Mouse (Mus musculus) MEL (cell line): ENCODE results near the gene Ppp1r37.

Source experiments
- CTCF ChIP-seq, 3 experiments: IDR thresholded peaks in 2 of 3; conservative IDR thresholded peaks in 1 of 3; 2 replicates each; pipeline ENCODE4 v1.5.1; 2011 to 2012; ENCODE audit warnings: low read length in 3 of 3, low read depth in 2 of 3, mild to moderate bottlenecking in 2 of 3, improper control_type of control experiment in 1 of 3, inconsistent platforms in 1 of 3, mixed read lengths in 1 of 3, moderate library complexity in 1 of 3; ENCODE audit not compliant: control insufficient read depth in 1 of 3, insufficient read depth in 1 of 3, poor library complexity in 1 of 3, severe bottlenecking in 1 of 3
- MAZ ChIP-seq: IDR thresholded peaks from 2 replicates; pipeline ENCODE4 v1.6.1; 2012; ENCODE audit warnings: low read depth, mild to moderate bottlenecking, inconsistent platforms, low read length, improper control_type of control experiment
- NRF1 ChIP-seq: IDR thresholded peaks from 2 replicates; pipeline ENCODE4 v1.6.1; 2014; ENCODE audit warnings: low read depth, mild to moderate bottlenecking, inconsistent platforms, low read length, improper control_type of control experiment, moderate library complexity; ENCODE audit not compliant: poor library complexity, insufficient read depth, severe bottlenecking
- POLR2A ChIP-seq, 2 experiments: IDR thresholded peaks; 2 replicates each; pipeline ENCODE4 v1.6.1; 2011 to 2012; ENCODE audit warnings: low read length in 2 of 2, mild to moderate bottlenecking in 2 of 2, control low read depth in 1 of 2, improper control_type of control experiment in 1 of 2, low read depth in 1 of 2, moderate library complexity in 1 of 2; ENCODE audit not compliant: control insufficient read depth in 1 of 2, insufficient read depth in 1 of 2, poor library complexity in 1 of 2
- RAD21 ChIP-seq: IDR thresholded peaks from 2 replicates; pipeline ENCODE4 v1.6.1; 2011; ENCODE audit warnings: mild to moderate bottlenecking, low read depth, low read length, improper control_type of control experiment
- RCOR1 ChIP-seq: IDR thresholded peaks from 2 replicates; pipeline ENCODE4 v1.6.1; 2012; ENCODE audit warnings: low read depth, mild to moderate bottlenecking, inconsistent platforms, low read length, improper control_type of control experiment
- SMC3 ChIP-seq: IDR thresholded peaks from 2 replicates; pipeline ENCODE4 v1.6.1; 2011; ENCODE audit warnings: low read depth, low read length, improper control_type of control experiment
- TBP ChIP-seq: IDR thresholded peaks from 2 replicates; pipeline ENCODE4 v1.8.0; 2011; ENCODE audit warnings: low read depth, low read length, improper control_type of control experiment
- ZC3H11A ChIP-seq: IDR thresholded peaks from 2 replicates; pipeline ENCODE4 v1.6.1; 2012; ENCODE audit warnings: low read depth, mild to moderate bottlenecking, inconsistent platforms, low read length, improper control_type of control experiment
- ZKSCAN1 ChIP-seq: IDR thresholded peaks from 2 replicates; pipeline ENCODE4 v1.6.1; 2012; ENCODE audit warnings: low read depth, mild to moderate bottlenecking, inconsistent platforms, low read length, improper control_type of control experiment, moderate library complexity

DNA sequence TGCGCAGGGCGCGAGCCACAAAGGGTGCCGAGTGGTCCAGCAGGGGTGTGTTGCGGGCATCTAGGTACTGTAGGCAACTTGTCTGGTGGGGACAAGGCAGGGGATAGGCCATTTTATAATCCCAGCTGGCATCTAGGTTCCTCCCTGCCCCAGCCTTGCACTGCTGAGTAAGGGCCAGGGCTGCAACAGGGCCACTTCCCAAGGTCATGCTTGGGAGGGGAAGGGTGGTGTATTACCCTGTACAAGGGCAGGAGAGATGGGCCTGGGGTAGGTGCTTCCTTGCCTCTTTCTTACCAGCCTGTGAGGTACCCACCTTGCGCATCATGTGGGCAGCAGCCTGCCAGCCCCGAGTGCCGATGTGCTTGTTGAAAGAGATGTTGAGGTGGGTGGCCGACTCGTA lies 28.2 kb downstream of the Ppp1r37 start:
- TF ChIP-seq RAD21: no peak
- TF ChIP-seq CTCF (IDR thresholded peaks at IDR 0.05 in 2 of 3, conservative IDR thresholded peaks at IDR 0.05 in 1 of 3; ENCODE audit: control insufficient read depth in 1 of 3, insufficient read depth in 1 of 3, low read depth in 2 of 3, low read length in 3 of 3, poor library complexity in 1 of 3, severe bottlenecking in 1 of 3): no peak
- no peak for TF ChIP-seq POLR2A (IDR thresholded peaks at IDR 0.05; ENCODE audit: control insufficient read depth in 1 of 2, insufficient read depth in 1 of 2, low read depth in 1 of 2, low read length in 2 of 2, poor library complexity in 1 of 2)
- TF ChIP-seq RCOR1: no peak
- TF ChIP-seq NRF1: no peak
- TF ChIP-seq ZC3H11A: no peak
- TF ChIP-seq ZKSCAN1: no peak
- no peak for TF ChIP-seq SMC3
- no peak for TF ChIP-seq TBP
- TF ChIP-seq MAZ: no peak
